Mouse (Mus musculus) liver, adult 2 months (tissue): ENCODE measurements around the gene Rnf111.
A peak's percentile ranks its signal among the peaks of the same experiment; 100 is the strongest.

Experiments used
- CTCF ChIP-seq: fragments of 200-500 bp; IDR thresholded peaks from 2 replicates; pipeline ENCODE4 v1.5.1; 2011; ENCODE audit warnings: low read depth, low read length, control low read depth
- POLR2A ChIP-seq: fragments of 200-500 bp; IDR thresholded peaks from 2 replicates; pipeline ENCODE4 v1.6.1; 2011; ENCODE audit warnings: low read length, control low read depth; ENCODE audit not compliant: insufficient read depth; ENCODE audit errors: extremely low read depth

DNA sequence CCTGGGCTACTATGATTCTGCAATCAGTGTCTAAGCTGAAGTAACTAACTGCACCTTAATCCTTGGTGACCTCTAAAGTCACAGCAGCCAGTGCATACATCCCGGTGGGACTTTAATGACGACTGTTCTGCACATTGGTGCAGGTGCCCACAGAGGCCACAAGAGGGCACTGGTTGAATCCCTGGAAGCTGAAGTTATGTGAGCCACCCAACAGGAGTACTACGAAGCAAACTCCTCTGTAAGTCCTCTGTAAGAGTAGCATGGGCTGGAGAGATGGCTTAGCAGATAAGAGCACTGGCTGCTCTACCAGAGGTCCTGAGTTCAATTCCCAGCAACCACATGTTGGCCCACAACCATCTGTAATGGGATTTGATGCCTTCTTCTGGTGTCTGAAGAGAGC is 87.1 kb downstream of the Rnf111 start:
- TF ChIP-seq CTCF, result peak; percentile 67
- no peak for TF ChIP-seq POLR2A
